Mouse (Mus musculus) activated CD4-positive, CD25-positive, alpha-beta regulatory T cell (primary cell): ENCODE results near the gene Acr. TPM values are rescaled to one million over a fixed set of nuclear protein-coding genes. Genes with fewer than 3 reads are reported as not detected.

ENCODE experiments used
- polyA plus RNA-seq, 2 experiments: library from polyadenylated mRNA; unstranded; fragments of 100-300 nt; shearing (Covaris generic); gene quantifications; one replicate each; pipeline ENCODE4 v1.2.1; 2017

Acr gene
- not detected for polyA plus RNA-seq

DNA sequence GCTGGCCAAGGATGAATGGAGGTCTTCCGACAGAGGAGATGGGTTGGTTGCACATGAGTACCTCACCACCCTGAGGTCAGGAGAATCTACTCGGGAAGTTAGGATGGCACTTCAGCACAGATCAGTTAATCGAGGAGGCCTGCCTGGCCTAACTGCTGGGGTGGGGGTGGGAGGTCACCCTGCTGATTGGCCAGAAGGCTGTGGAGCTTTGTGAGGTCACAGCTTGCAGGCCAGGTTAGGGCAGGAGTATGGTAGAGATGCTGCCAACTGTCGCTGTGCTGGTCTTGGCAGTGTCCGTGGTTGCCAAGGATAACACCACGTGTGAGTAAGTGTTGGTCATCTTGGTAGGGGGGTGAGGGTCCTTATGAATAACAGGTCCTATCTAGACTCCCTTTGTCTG, at the start of gene Acr:
Acr (plus strand) TSS at position 213 of the 400 bp plus-strand sequence.

DNA sequence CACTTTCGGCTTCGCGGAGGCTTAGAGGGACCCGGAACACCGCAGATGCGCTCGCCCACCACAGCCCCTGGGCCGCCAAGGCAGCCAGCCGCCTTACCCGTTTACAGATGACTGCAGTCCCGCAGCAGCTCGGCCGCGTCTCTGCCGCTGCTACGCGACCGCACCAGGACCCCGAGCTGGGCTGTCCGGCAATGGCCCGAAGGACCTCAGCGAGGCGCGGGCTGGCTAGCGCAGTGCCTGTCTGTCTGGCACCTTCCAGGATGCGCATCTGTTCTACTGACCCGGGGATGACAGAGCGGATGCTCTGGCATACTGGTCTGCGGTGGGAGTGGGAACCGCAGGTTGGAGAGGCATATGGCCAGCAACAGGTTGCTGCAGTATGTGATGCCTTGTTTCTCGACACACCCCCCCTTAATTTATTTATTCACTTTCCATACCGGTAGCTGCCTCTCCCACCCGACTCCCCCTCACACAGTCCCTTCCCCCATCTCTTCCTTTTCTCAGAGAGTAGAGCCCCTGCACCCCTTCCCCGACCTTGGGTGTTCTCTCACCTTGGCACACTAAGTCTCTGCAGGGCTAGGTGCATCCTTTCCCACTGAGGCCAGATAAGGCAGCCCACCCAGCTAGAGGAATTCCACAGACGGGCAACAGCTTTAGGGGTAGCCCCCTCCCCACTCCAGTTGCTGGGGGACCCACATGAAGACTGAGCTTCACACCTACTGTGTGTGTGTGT, 23.8 kb downstream of the Acr start, which contains the start of gene Rabl2:
Rabl2 (minus strand) TSS at position 201 of the 733 bp plus-strand sequence.

Other genes starting within 250 kb of the Acr start
- not detected for gene Adm2, start 245.6 kb upstream of the Acr start, polyA plus RNA-seq
- gene Miox, start 233.9 kb upstream of the Acr start, polyA plus RNA-seq: 1 to 10 TPM in 1 of 2 experiments, not detected in 1; 1.0 TPM
- gene Lmf2, start 212.7 kb upstream of the Acr start, polyA plus RNA-seq: 10 to 100 TPM; 42.1 to 65.9 TPM
- gene Ncaph2, start 212.6 kb upstream of the Acr start, polyA plus RNA-seq: 100 to 1,000 TPM; 146 to 155 TPM
- 1 to 10 TPM; 8.1 to 8.4 TPM for gene Sco2, start 194.5 kb upstream of the Acr start, polyA plus RNA-seq
- gene Tymp, start 191.3 kb upstream of the Acr start, polyA plus RNA-seq: 1 to 10 TPM in 1 of 2 experiments, under 1 TPM in 1; 0.50 to 1.5 TPM
- gene Odf3b, start 189.0 kb upstream of the Acr start, polyA plus RNA-seq: 1 to 10 TPM in 1 of 2 experiments, under 1 TPM in 1; 0.93 to 1.6 TPM
- under 1 TPM in 1 of 2 experiments, not detected in 1; 0.18 TPM for gene Klhdc7b, start 183.4 kb upstream of the Acr start, polyA plus RNA-seq
- gene Syce3, start 157.8 kb upstream of the Acr start, polyA plus RNA-seq: under 1 TPM in 1 of 2 experiments, not detected in 1; 0.64 TPM
- under 1 TPM; 0.16 to 0.29 TPM for gene Cpt1b, start 142.5 kb upstream of the Acr start, polyA plus RNA-seq
- 1 to 10 TPM; 5.8 to 7.9 TPM for gene C730034F03Rik, start 138.7 kb upstream of the Acr start, polyA plus RNA-seq
- gene Gm44502, start 138.6 kb upstream of the Acr start, polyA plus RNA-seq: under 1 TPM in 1 of 2 experiments, not detected in 1; 0.20 TPM
- gene Chkb, start 138.4 kb upstream of the Acr start, polyA plus RNA-seq: 10 to 100 TPM; 93.2 to 94.4 TPM
- gene Mapk8ip2, start 114.4 kb upstream of the Acr start, polyA plus RNA-seq: under 1 TPM; 0.11 to 0.21 TPM
- 10 to 100 TPM in 1 of 2 experiments, 1 to 10 TPM in 1; 9.6 to 18.0 TPM for gene Arsa, start 90.9 kb upstream of the Acr start, polyA plus RNA-seq
- gene Shank3, start 68.7 kb upstream of the Acr start, polyA plus RNA-seq: under 1 TPM in 1 of 2 experiments, not detected in 1; 0.49 TPM
- gene Rabl2, start 23.6 kb downstream of the Acr start, polyA plus RNA-seq: under 1 TPM; 0.74 to 0.81 TPM